Mouse (Mus musculus) cerebral cortex, adult 2 months (tissue): Measurements from ENCODE around the gene Pde4d.

Experiments used
- WGBS: fragments of 180-500 bp; shearing (Covaris S2); methylation state at CpG from one replicate; pipeline ENCODE4 v1.1.7; 2018; 5-methylcytosine and 5-hydroxymethylcytosine counted together

The Pde4d gene

GRCm38 (mm10) chr13:108449116-108450097 is at the start of gene Pde4d:
Gene Pde4d, plus strand, starts transcription at chr13:108449948.
- 37% methylated on average over 10 of the region's 10 CpGs for WGBS

GRCm38 (mm10) chr13:108403197-108403596 is 46.6 kb upstream of the Pde4d start:
- WGBS = 93% methylated on average over 5 of the region's 5 CpGs

- 90% methylated on average over 4 of the region's 4 CpGs for WGBS
Observed at GRCm38 (mm10) chr13:108404372-108404771, 45.4 kb upstream of the Pde4d start.

- 91% methylated on average over 2 of the region's 2 CpGs for WGBS
Observed at GRCm38 (mm10) chr13:108415464-108415863, 34.3 kb upstream of the Pde4d start.

- whole genome bisulfite sequencing = 98% methylated on average over 1 of the region's 1 CpGs
Observed at GRCm38 (mm10) chr13:108418741-108419507, 30.8 kb upstream of the Pde4d start.

- WGBS = 84% methylated on average over 5 of the region's 5 CpGs
Observed at GRCm38 (mm10) chr13:108426322-108426721, 23.4 kb upstream of the Pde4d start.

GRCm38 (mm10) chr13:108428809-108429208 is 20.9 kb upstream of the Pde4d start:
- whole genome bisulfite sequencing = 82% methylated on average over 6 of the region's 6 CpGs

GRCm38 (mm10) chr13:108429623-108430022 is 20.1 kb upstream of the Pde4d start:
- 97% methylated on average over 2 of the region's 2 CpGs for WGBS

GRCm38 (mm10) chr13:108431776-108432175 is 18.0 kb upstream of the Pde4d start:
- 93% methylated on average over 3 of the region's 3 CpGs for WGBS

- 64% methylated on average over 2 of the region's 2 CpGs for WGBS
Observed at GRCm38 (mm10) chr13:108437424-108437823, 12.3 kb upstream of the Pde4d start.

GRCm38 (mm10) chr13:108439012-108439411 is 10.7 kb upstream of the Pde4d start:
- WGBS = 84% methylated on average over 1 of the region's 1 CpGs

GRCm38 (mm10) chr13:108448348-108448931 is 1.3 kb upstream of the Pde4d start:
- WGBS = 61% methylated on average over 11 of the region's 11 CpGs

- WGBS = 81% methylated on average over 2 of the region's 2 CpGs
Observed at GRCm38 (mm10) chr13:108451122-108451521, 1.4 kb downstream of the Pde4d start.

GRCm38 (mm10) chr13:108453064-108453919 is 3.5 kb downstream of the Pde4d start:
- WGBS = 73% methylated on average over 6 of the region's 6 CpGs

GRCm38 (mm10) chr13:108462518-108462917 is 12.8 kb downstream of the Pde4d start:
- WGBS = 91% methylated on average over 5 of the region's 5 CpGs

GRCm38 (mm10) chr13:108467046-108467445 is 17.3 kb downstream of the Pde4d start:
- 22% methylated on average over 1 of the region's 1 CpGs for WGBS

GRCm38 (mm10) chr13:108480451-108480850 is 30.7 kb downstream of the Pde4d start:
- 79% methylated on average over 3 of the region's 3 CpGs for WGBS

- WGBS = 89% methylated on average over 6 of the region's 6 CpGs
Observed at GRCm38 (mm10) chr13:108485036-108485435, 35.3 kb downstream of the Pde4d start.

GRCm38 (mm10) chr13:108487066-108487465 is 37.3 kb downstream of the Pde4d start:
- 93% methylated on average over 3 of the region's 3 CpGs for WGBS

- WGBS = 58% methylated on average over 2 of the region's 2 CpGs
Observed at GRCm38 (mm10) chr13:108490872-108491271, 41.1 kb downstream of the Pde4d start.

GRCm38 (mm10) chr13:108494365-108494764 is 44.6 kb downstream of the Pde4d start:
- WGBS = 79% methylated on average over 2 of the region's 2 CpGs
